8 mouse cellular contexts compared by ENCODE assay signal in the genomic region with DNA sequence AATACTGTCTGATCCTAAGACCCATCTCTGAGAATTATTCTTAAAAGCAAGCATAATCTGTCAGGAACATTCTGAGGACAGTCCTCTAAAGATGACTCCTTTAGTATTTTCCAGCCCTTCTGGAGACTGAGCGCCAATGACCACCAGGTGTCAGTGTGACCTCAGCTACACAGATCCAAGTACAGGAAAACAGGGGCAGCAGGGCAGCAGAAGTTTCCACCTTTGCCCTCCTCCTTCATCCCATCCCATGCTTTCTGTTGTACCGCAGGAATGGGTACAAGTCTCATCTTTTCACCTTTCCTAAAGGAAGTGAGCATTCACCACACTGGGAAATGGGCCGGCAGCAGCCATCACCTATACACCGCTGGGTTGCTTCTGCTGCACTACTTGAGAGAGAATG. TPM values are rescaled to one million over a fixed set of nuclear protein-coding genes. Genes with fewer than 3 reads are reported as not detected.
DNase-seq lines count a peak whose midpoint lies in the region; ATAC-seq and TF ChIP-seq lines count a peak whose summit lies in the region.
"Had no signal": no experiment of that assay in that cellular context is flagged by ENCODE, and none has a peak within 500 bp of the region (broad histone marks: within the 10 kb centered on the region; RNA-seq: fewer than 3 reads in every experiment).

No protein-coding gene starts in this region.

- TF ChIP-seq CTCF in ES-Bruce4 (IDR thresholded peaks at IDR 0.05; ENCODE audit: low read depth, low read length): peak; percentile 76

- H3K4me1 ChIP-seq in ES-Bruce4 (ENCODE audit: control insufficient read depth, insufficient read depth, low read length): no peaks in the 10 kb centered on the region
- H3K4me1 ChIP-seq: limb, embryonic 12.5 days had no signal

- TF ChIP-seq POLR2A in ES-Bruce4 (IDR thresholded peaks at IDR 0.05; ENCODE audit: insufficient read depth, low read length): no peak

- no peak overlapping the region for H3K4me3 ChIP-seq in ES-Bruce4 (ENCODE audit: low read depth, low read length)
- H3K4me3 ChIP-seq: limb, embryonic 12.5 days had no signal

- peak; percentile 57 for ATAC-seq in common myeloid progenitor, adult 5-6 weeks (replicated peaks; ENCODE audit: low read depth, poor library complexity, severe bottlenecking)
- 0 out of 2 replicates have a peak, but pooled peaks have one; percentile 42 for ATAC-seq in megakaryocyte-erythroid progenitor cell, adult 5-6 weeks (replicated peaks; ENCODE audit: low FRiP score, low TSS enrichment, poor library complexity, severe bottlenecking)

- DNase-seq in ZHBTc4 (ENCODE audit: low read depth, low spot score): peak; percentile 74
- DNase-seq in heart, adult 9 months (ENCODE audit: low spot score in 2 of 2): peak; percentile 10 to 53
- DNase-seq in layer of hippocampus, postnatal 10 days (ENCODE audit: low spot score in 2 of 2): peak; percentile 61 to 69
- DNase-seq in skeletal muscle tissue, adult 2 months (ENCODE audit: low read depth, low spot score): peak; percentile 25

- no peak overlapping the region for H3K9ac ChIP-seq in ES-Bruce4 (ENCODE audit: low read depth, poor library complexity, severe bottlenecking)
- H3K9ac ChIP-seq: limb, embryonic 12.5 days had no signal

- no peaks in the 10 kb centered on the region for H3K9me3 ChIP-seq in ES-Bruce4 (replicated peaks; ENCODE audit: control insufficient read depth, insufficient read depth, low read length, poor library complexity, severe bottlenecking)
- H3K9me3 ChIP-seq: limb, embryonic 12.5 days had no signal

- H3K36me3 ChIP-seq in ES-Bruce4 (ENCODE audit: control insufficient read depth, insufficient read depth, low read length, poor library complexity, severe bottlenecking): peaks cover 31% of the 10 kb centered on the region

- no peak overlapping the region for H3K27ac ChIP-seq in ES-Bruce4 (ENCODE audit: insufficient read depth, low read length)
- H3K27ac ChIP-seq: limb, embryonic 12.5 days had no signal

- TF ChIP-seq EP300 in ES-Bruce4 (IDR thresholded peaks at IDR 0.05; ENCODE audit: insufficient read depth, low read depth, low read length): no peak

- no peaks in the 10 kb centered on the region for H3K27me3 ChIP-seq in ES-Bruce4 (ENCODE audit: control insufficient read depth, insufficient read depth, low read length, poor library complexity, severe bottlenecking)
- H3K27me3 ChIP-seq: limb, embryonic 12.5 days had no signal

RNA-seq across cellular contexts. Expression of gene Cyp2d26, which starts 20.7 kb away (rescaled TPM):
- polyA plus RNA-seq in ES-Bruce4 (2011; ENCODE audit: insufficient read depth, insufficient read length, low read depth, missing spikeins): not detected in 2 replicates
- not detected in 2 replicates for total RNA-seq in common myeloid progenitor, adult 5-6 weeks (2017)
- under 1 TPM in 1 of 2 experiments, not detected in 1; 0.71 TPM for total RNA-seq in layer of hippocampus, postnatal 10 days (2021)
- total RNA-seq in megakaryocyte-erythroid progenitor cell, adult 5-6 weeks (2014; fragmentation: Nextera tagmentation): not detected in 2 replicates
- not detected in 2 replicates for total RNA-seq in megakaryocyte-erythroid progenitor cell, adult 5-6 weeks (2017)
- polyA plus RNA-seq: limb, embryonic 12.5 days had no signal

RNA-seq across cellular contexts. Expression of gene Cyp2d40, which starts 50.8 kb away (rescaled TPM):
- polyA plus RNA-seq in ES-Bruce4 (2011; ENCODE audit: insufficient read depth, insufficient read length, low read depth, missing spikeins): not detected in 2 replicates
- not detected in 2 replicates for total RNA-seq in common myeloid progenitor, adult 5-6 weeks (2017)
- not detected for total RNA-seq in layer of hippocampus, postnatal 10 days (2021)
- total RNA-seq in megakaryocyte-erythroid progenitor cell, adult 5-6 weeks (2014; fragmentation: Nextera tagmentation): not detected in 2 replicates
- total RNA-seq in megakaryocyte-erythroid progenitor cell, adult 5-6 weeks (2017): not detected in 2 replicates
- polyA plus RNA-seq: limb, embryonic 12.5 days had no signal
